Mouse (Mus musculus) liver, embryonic 16.5 days (tissue): Measurements from ENCODE around the gene Gak. TPM values are rescaled to one million over a fixed set of nuclear protein-coding genes. Genes with fewer than 3 reads are reported as not detected.

Source experiments
- ATAC-seq: fragments of 200-750 bp; cut with Nextera tagmentation; 2 replicates; pipeline ENCODE4 v1.8.0; 2017; ENCODE audit warnings: low read depth, mild to moderate bottlenecking, moderate number of reproducible peaks, moderate library complexity
- H3K27ac ChIP-seq: fragments of 300-500 bp; sonication (generic); 2 replicates; pipeline ENCODE4 v1.5.1; 2014; ENCODE audit warnings: mild to moderate bottlenecking, low read length
- H3K27me3 ChIP-seq: fragments of 300-500 bp; sonication (generic); 2 replicates; pipeline ENCODE4 v1.6.1; 2014; ENCODE audit warnings: low read depth, low read length, mixed read lengths; ENCODE audit not compliant: control insufficient read depth, insufficient read depth
- H3K36me3 ChIP-seq: fragments of 300-500 bp; sonication (generic); 2 replicates; pipeline ENCODE4 v1.6.1; 2014; ENCODE audit warnings: mild to moderate bottlenecking; ENCODE audit not compliant: control insufficient read depth, insufficient read depth
- H3K4me1 ChIP-seq: fragments of 300-500 bp; sonication (generic); 2 replicates; pipeline ENCODE4 v1.6.1; 2014; ENCODE audit warnings: low read depth, low read length, mixed read lengths; ENCODE audit not compliant: control insufficient read depth
- H3K4me2 ChIP-seq: fragments of 300-500 bp; sonication (generic); 2 replicates; pipeline ENCODE4 v1.6.1; 2014; ENCODE audit warnings: low read depth, low read length, mixed read lengths
- H3K4me3 ChIP-seq: fragments of 300-500 bp; sonication (generic); 2 replicates; pipeline ENCODE4 v1.5.1; 2014; ENCODE audit warnings: low read depth, mild to moderate bottlenecking, low read length
- H3K9ac ChIP-seq: fragments of 300-500 bp; sonication (generic); 2 replicates; pipeline ENCODE4 v1.6.1; 2014; ENCODE audit warnings: low read depth, low read length
- H3K9me3 ChIP-seq: fragments of 300-500 bp; sonication (generic); replicated peaks from 2 replicates; pipeline ENCODE4 v1.6.1; 2016; ENCODE audit warnings: low read length; ENCODE audit not compliant: control insufficient read depth
- WGBS: fragments of 180-500 bp; shearing (Covaris S2); extraction: QIAGEN DNeasy Blood & Tissue Kit; methylation state at CpG from one replicate; pipeline ENCODE4 v1.1.7; 2014; ENCODE audit not compliant: insufficient replicate concordance; 5-methylcytosine and 5-hydroxymethylcytosine counted together
- polyA plus RNA-seq: library from polyadenylated mRNA; unstranded; fragments of >200 nt; fragmentation: Nextera tagmentation; extraction: Ambion mirVana; gene quantifications from 2 replicates; pipeline ENCODE4 v1.2.1, GENCODE M21; 2015

Gene Gak
- polyA plus RNA-seq, 1 experiment from 2014 or later, result 27.5 TPM

DNA sequence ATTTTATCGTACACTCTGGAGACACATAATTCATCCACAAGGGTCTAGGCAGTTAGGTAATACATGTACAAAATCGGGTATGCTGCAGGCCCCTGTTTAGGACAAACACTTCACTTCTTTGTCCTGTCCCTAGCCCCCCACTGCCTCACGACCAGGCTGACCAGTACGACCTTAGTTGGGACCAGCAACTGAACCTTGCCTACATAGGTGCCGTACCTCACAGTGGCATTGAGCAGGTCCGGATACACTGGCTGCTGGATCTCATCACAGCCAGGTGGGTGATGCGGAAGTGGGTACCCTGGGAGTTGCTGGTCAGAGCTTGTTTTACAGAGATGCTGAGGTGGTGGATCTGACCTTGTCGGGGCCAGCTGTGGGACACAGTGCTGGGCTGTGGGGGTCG is 40.4 kb upstream of the Gak start:
- peak overlapping the region; percentile 62 for H3K9ac ChIP-seq
- 68% methylated on average over 9 of the region's 9 CpGs for WGBS
- peaks cover 39% of the 10 kb centered on the region for H3K4me1 ChIP-seq
- H3K36me3 ChIP-seq, result peaks cover 15% of the 10 kb centered on the region
- peak overlapping the region; percentile 77 for H3K4me2 ChIP-seq
- H3K27me3 ChIP-seq, result no peaks in the 10 kb centered on the region; the same call in 1 of the 2 replicates
- peak overlapping the region; percentile 83 for H3K27ac ChIP-seq
- H3K4me3 ChIP-seq, result peak overlapping the region; percentile 68
- no peak for ATAC-seq
- no peaks in the 10 kb centered on the region for H3K9me3 ChIP-seq

DNA sequence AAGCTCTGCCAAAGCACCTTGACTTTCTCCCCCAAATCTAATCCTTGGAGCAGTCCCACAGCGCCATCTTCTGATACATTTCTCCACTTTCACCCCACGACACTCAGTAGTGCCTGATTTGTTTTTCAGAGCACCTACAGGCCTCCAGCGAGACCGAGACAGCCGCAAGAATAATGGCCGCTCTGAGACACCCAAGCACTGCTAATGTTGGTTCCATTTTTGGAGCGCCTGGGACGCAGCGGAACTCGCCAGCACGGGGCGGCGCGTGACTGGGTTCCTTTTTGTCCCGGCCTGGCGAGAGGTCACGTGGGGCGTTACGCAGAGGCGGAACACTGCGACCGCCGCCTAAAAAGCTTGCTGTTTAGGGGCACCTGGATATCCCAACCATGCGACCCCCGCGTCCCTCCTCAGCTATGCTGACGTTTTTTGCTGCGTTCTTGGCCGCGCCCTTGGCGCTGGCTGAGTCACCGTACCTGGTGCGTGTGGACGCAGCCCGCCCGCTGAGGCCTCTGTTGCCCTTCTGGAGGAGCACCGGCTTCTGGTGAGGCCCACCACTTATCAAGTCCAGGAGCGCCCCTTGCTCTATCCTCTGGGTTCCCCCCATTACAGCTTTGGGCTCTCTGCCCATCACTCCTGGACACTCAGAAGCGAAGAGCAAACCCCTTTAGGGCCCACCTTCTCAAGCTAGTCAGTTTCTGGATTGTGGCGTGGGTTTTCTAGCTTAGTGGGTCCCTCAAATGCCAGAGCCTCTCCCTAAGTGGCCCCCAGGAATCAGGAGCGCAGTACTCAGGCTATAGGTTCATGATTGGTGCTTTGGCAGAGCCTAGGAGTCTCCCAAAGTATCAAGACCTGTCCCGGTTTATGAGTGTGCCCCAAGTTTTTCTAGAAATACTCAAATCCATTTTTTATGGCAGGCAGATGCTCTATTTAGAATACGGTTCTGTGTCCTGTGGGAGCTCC is 39.7 kb upstream of the Gak start, which contains the start of gene Dgkq:
Dgkq (minus strand) TSS at position 696 of the 960 bp plus-strand sequence.
- ATAC-seq, result peak; percentile 79
- H3K9ac ChIP-seq, result peak within 1 kb of the TSS; percentile 62
- peak within 1 kb of the TSS; percentile 68 for H3K4me3 ChIP-seq
- no peaks in the 10 kb centered on the region; the same call in 1 of the 2 replicates for H3K27me3 ChIP-seq
- H3K4me1 ChIP-seq, result peaks cover 36% of the 10 kb centered on the region
- no peaks in the 10 kb centered on the region for H3K9me3 ChIP-seq
- peak within 1 kb of the TSS; percentile 83 for H3K27ac ChIP-seq
- 4% methylated on average over 43 of the region's 43 CpGs for WGBS
- peaks cover 15% of the 10 kb centered on the region for H3K36me3 ChIP-seq
- H3K4me2 ChIP-seq, result peak within 1 kb of the TSS; percentile 77

DNA sequence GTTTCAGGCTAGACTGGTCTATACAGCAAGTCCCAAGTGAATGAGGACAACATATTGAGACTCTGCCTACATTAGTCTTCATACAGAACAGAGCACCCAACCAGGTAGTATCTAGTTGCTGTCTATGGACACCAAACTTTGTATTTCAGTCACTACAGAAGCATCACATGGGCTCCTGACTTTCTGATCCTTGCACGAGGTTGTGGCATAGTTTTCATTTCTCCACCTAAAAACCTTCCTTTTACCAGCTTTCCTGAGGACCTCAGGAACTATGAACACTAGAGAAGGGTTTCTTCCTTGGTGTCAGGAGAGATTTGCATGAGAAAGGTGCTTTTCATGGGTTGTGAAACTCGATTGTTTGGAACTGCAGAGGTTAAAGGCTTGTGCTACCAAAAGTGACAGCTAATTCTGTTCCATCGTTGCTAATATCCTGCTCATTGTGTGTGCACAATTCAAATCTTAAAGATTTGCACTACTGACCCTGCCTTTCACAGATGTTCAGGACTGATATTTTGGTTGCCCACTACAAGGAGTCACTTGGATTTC is 38.9 kb upstream of the Gak start:
- peak overlapping the region; percentile 62 for H3K9ac ChIP-seq
- H3K4me1 ChIP-seq, result peaks cover 29% of the 10 kb centered on the region
- H3K4me2 ChIP-seq, result peak overlapping the region; percentile 77
- peak overlapping the region; percentile 83 for H3K27ac ChIP-seq
- 11% methylated on average over 3 of the region's 3 CpGs for WGBS
- no peak for ATAC-seq
- H3K4me3 ChIP-seq, result peak overlapping the region; percentile 68
- peaks cover 15% of the 10 kb centered on the region for H3K36me3 ChIP-seq
- H3K27me3 ChIP-seq, result no peaks in the 10 kb centered on the region; the same call in 1 of the 2 replicates
- H3K9me3 ChIP-seq, result no peaks in the 10 kb centered on the region

DNA sequence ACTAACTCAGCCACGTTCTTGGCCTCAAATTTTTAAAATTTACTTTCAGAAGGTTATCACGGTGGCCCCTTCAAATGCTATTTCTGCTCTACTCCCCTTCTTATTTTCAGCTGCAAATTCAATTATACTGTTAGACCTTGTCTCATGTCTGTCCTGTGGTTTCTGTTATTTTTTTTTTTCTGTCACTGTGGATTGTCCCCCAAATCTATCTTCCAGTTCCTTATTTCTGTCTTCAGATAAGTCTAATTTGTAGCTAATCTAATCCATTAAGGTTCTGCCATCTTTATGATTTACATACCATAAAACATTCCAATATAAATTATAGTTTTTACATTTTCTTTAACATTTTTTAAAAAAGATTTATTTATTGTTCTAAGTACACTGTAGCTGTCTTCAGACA is 37.8 kb upstream of the Gak start:
- Histone ChIP-seq H3K27ac (no peak overlapping the region), H3K27me3 (no peaks in the 10 kb centered on the region; the same call in 1 of the 2 replicates), H3K9me3 (no peaks in the 10 kb centered on the region), H3K9ac (no peak overlapping the region), H3K4me3 (no peak overlapping the region), H3K36me3 (peaks cover 14% of the 10 kb centered on the region), H3K4me2 (no peak overlapping the region), H3K4me1 (peaks cover 19% of the 10 kb centered on the region)
- no peak for ATAC-seq
- WGBS, result 75% methylated on average over 2 of the region's 2 CpGs

DNA sequence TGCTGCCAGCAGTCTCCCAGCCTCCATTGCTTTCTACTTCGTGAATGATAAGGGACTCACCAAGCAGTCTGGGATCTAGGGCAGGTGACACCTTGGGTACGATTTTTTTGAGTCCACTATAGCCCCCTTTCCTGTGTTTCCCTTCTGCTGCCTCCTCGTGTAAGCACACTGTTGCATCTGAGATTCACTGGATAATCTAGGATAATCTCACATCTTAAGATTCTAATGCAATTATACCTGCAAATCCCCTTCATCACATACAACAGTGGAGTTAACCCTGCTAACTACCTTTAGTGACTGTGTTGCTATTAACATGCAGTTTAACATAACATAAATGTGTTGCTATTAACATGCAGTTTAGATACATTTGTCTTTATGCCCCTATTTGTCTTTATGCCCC is 35.5 kb upstream of the Gak start:
- peaks cover 16% of the 10 kb centered on the region for H3K4me1 ChIP-seq
- H3K4me2 ChIP-seq, result no peak overlapping the region
- no peak overlapping the region for H3K27ac ChIP-seq
- no peaks in the 10 kb centered on the region for H3K9me3 ChIP-seq
- ATAC-seq, result no peak
- no peak overlapping the region for H3K4me3 ChIP-seq
- no peaks in the 10 kb centered on the region for H3K36me3 ChIP-seq
- H3K9ac ChIP-seq, result no peak overlapping the region
- no peaks in the 10 kb centered on the region; the same call in 1 of the 2 replicates for H3K27me3 ChIP-seq
- 27% methylated on average over 3 of the region's 3 CpGs for WGBS

DNA sequence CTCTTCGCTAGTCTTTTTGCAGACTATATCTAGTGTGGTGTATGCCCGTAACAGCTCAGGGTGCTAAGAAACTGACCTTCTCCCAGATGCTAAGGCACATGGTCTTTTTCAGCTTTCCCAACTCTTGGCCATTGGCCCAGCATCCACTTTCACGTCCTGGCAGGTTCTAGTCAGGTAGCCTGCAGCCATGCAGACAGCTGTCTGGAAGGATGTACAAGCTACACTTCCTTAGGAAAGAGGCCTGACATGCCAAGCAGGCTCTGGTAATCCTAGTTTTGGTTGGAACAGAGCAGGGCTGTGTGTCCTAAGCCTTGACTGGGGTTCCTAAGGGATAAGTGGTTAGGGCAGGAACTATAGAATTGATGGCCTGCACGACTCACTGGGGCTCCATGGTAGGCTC is 33.2 kb upstream of the Gak start:
- H3K4me3 ChIP-seq, result no peak overlapping the region
- no peak for ATAC-seq
- H3K4me2 ChIP-seq, result no peak overlapping the region
- H3K27me3 ChIP-seq, result no peaks in the 10 kb centered on the region; the same call in 1 of the 2 replicates
- no peaks in the 10 kb centered on the region for H3K9me3 ChIP-seq
- H3K27ac ChIP-seq, result no peak overlapping the region
- WGBS, result 65% methylated on average over 4 of the region's 4 CpGs
- H3K36me3 ChIP-seq, result no peaks in the 10 kb centered on the region; the same call in 1 of the 2 replicates
- peaks cover 17% of the 10 kb centered on the region for H3K4me1 ChIP-seq
- H3K9ac ChIP-seq, result no peak overlapping the region

GRCm38 (mm10) chr5:108660632-108661268 is 31.2 kb upstream of the Gak start:
- H3K4me1 ChIP-seq, result peaks cover 17% of the 10 kb centered on the region
- H3K4me3 ChIP-seq, result peak overlapping the region; percentile 86
- H3K9me3 ChIP-seq, result no peaks in the 10 kb centered on the region
- peak overlapping the region; percentile 94 for H3K4me2 ChIP-seq
- H3K27ac ChIP-seq, result peak overlapping the region; percentile 77
- H3K27me3 ChIP-seq, result no peaks in the 10 kb centered on the region; the same call in 1 of the 2 replicates
- 16% methylated on average over 36 of the region's 36 CpGs for WGBS
- H3K36me3 ChIP-seq, result peaks cover under 1% of the 10 kb centered on the region; the same call in 1 of the 2 replicates
- ATAC-seq, result peak; percentile 99
- peak overlapping the region; percentile 91 for H3K9ac ChIP-seq

DNA sequence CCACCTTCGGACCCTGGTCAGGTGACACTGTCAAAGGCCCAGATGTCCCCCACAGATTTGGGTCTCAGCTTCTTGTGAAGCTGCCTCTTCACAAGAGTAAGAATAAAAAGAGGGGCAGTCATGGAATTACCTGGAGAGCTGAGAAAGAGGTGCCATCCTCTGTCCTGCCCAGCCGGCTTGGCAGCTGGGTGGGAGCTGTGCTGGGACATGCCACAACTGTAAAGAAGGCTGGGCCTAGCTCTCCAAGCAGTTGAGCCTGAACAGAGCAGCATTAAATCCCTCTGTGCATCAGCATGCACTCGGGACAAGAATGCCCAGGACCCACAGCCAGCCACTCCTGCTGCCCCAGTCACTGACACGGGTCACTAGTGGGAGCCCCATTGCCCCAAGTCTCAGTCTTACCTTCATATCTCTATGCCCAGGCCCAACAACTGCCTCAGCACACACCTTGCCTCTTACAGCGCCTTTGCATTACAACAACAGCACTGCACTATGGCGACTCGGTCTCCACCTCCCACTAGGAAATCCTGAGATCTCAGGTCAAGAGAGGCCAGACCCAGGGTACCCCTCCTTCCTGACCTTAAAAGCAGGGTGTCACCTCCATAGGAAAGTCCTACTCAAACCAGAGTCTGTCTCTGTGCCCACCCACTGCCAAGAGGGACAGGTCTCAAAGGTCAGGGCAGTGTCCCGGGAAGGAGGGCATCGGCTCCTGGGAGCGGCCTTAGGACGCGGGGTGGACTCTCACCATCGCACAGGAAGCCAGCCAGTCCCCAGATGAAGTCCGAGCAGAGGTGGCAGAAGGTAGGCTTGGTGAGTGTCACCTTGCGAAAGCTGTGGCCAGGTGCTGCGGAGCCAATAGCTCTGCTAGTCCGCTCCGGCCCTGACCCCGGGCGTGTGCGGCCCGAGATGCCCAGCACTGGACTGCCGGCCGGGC is 30.4 kb upstream of the Gak start, which contains the start of gene Idua:
Idua (plus strand) TSS at position 634 of the 934 bp plus-strand sequence.
- Histone ChIP-seq H3K36me3 (peaks cover 2% of the 10 kb centered on the region; the same call in 1 of the 2 replicates), H3K9ac (peak within 1 kb of the TSS; percentile 91), H3K27me3 (no peaks in the 10 kb centered on the region; the same call in 1 of the 2 replicates), H3K4me1 (peaks cover 17% of the 10 kb centered on the region), H3K4me3 (peak within 1 kb of the TSS; percentile 86), H3K9me3 (no peaks in the 10 kb centered on the region), H3K4me2 (peak within 1 kb of the TSS; percentile 94), H3K27ac (peak within 1 kb of the TSS; percentile 77)
- peak; percentile 45 for ATAC-seq
- WGBS, result 8% methylated on average over 24 of the region's 24 CpGs
